Mouse (Mus musculus): ENCODE results near the gene Aox2. TPM values are rescaled to one million over a fixed set of nuclear protein-coding genes. Genes with fewer than 3 reads are reported as not detected.

Aox2 gene
- 0.05 TPM in 1 of 2 replicates, not detected in the other for polyA plus RNA-seq (2015; fragmentation: Nextera tagmentation; extraction: Ambion mirVana)

GRCm38 (mm10) chr1:58278026-58278425 is at the start of gene Aox2:
Aox2 (plus strand) TSS chr1:58278326.

GRCm38 (mm10) chr1:58392652-58393283 is 114.6 kb downstream of the Aox2 start, which contains the start of gene Bzw1:
Bzw1 (plus strand) TSS chr1:58392898.

GRCm38 (mm10) chr1:58423371-58424248 is 145.5 kb downstream of the Aox2 start, which contains the start of gene Clk1:
Clk1 (minus strand) TSS chr1:58424066.

Other genes starting within 250 kb of the Aox2 start
- gene Aox1, start 248.4 kb upstream of the Aox2 start, polyA plus RNA-seq (2015; fragmentation: Nextera tagmentation; extraction: Ambion mirVana), result 0.68 and 0.72 TPM in 2 replicates
- 0.28 and 1.1 TPM in 2 replicates for gene Aox3, start 165.2 kb upstream of the Aox2 start, polyA plus RNA-seq (2015; fragmentation: Nextera tagmentation; extraction: Ambion mirVana)
- gene Aox4, start 67.9 kb upstream of the Aox2 start, polyA plus RNA-seq (2015; fragmentation: Nextera tagmentation; extraction: Ambion mirVana), result 0.35 and 0.87 TPM in 2 replicates
- 282 and 334 TPM in 2 replicates for gene Bzw1, start 114.6 kb downstream of the Aox2 start, polyA plus RNA-seq (2015; fragmentation: Nextera tagmentation; extraction: Ambion mirVana)
- 103 and 115 TPM in 2 replicates for gene Clk1, start 145.7 kb downstream of the Aox2 start, polyA plus RNA-seq (2015; fragmentation: Nextera tagmentation; extraction: Ambion mirVana)
- gene Nif3l1, start 166.8 kb downstream of the Aox2 start, polyA plus RNA-seq (2015; fragmentation: Nextera tagmentation; extraction: Ambion mirVana), result 34.8 and 35.2 TPM in 2 replicates
- 54.7 and 55.1 TPM in 2 replicates for gene Ppil3, start 167.2 kb downstream of the Aox2 start, polyA plus RNA-seq (2015; fragmentation: Nextera tagmentation; extraction: Ambion mirVana)
- gene Orc2, start 226.8 kb downstream of the Aox2 start, polyA plus RNA-seq (2015; fragmentation: Nextera tagmentation; extraction: Ambion mirVana), result 19.4 and 20.8 TPM in 2 replicates

Data from neural tube, postnatal 0 days (tissue).